Mouse (Mus musculus) 416B (cell line): ENCODE measurements around the gene Slc39a11.

Experiments
- DNase-seq: peaks from one replicate; pipeline ENCODE4 v3.0.0; 2011; ENCODE audit warnings: low read depth

Gene Slc39a11

DNA sequence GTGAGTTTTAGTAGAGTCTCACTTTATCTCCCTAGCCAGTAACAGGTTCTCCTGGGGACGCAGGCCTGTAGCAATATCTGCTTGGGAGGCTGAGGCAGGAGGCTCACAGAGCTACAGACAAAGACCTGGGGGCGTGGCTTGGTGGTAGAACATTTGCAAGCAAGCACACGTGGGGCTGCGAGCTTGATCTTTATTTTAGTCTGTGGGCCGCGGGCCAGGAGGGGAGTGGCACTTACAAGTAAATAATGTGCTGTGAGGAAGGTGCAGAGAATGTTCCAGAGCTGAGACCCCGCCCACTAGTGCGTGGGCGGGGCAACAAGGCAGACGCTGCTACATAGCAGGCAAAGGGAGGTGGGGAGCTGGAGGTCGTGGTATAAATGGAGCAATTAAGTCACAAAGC is 250.3 kb downstream of the Slc39a11 start:
- DNase-seq: no peak

- DNase-seq: no peak
Observed at GRCm38 (mm10) chr11:113397394-113397793, 252.5 kb downstream of the Slc39a11 start.

GRCm38 (mm10) chr11:113393366-113394150 is 256.3 kb downstream of the Slc39a11 start:
- no peak for DNase-seq

DNA sequence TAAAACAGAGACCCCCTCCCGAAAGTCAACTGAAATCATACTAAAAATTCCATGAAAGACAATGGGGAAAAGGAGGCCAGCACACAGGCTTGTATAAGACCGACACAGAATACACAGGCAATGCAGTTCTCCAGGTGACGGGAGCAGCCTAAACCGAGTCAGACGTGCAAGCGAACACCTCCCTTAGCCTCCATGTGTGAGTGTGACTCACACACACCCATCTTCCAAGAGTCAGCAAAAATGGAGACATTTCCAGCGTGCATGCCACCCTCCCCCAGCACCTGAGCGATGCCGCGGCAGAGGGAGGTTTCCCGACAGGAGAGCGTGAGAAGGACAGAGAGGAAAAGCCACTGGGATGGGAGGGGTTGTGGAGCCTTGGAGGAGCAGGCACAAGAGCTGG is 258.2 kb downstream of the Slc39a11 start:
- no peak for DNase-seq

GRCm38 (mm10) chr11:113389637-113390036 is 260.2 kb downstream of the Slc39a11 start:
- no peak for DNase-seq

GRCm38 (mm10) chr11:113382674-113383571 is 267.0 kb downstream of the Slc39a11 start:
- peak; percentile 4 for DNase-seq

- no peak for DNase-seq
Observed at GRCm38 (mm10) chr11:113381550-113381949, 268.3 kb downstream of the Slc39a11 start.

GRCm38 (mm10) chr11:113378867-113379266 is 271.0 kb downstream of the Slc39a11 start:
- DNase-seq: no peak

GRCm38 (mm10) chr11:113376066-113376465 is 273.8 kb downstream of the Slc39a11 start:
- no peak for DNase-seq

- DNase-seq: no peak
Observed at GRCm38 (mm10) chr11:113373926-113374325, 276.0 kb downstream of the Slc39a11 start.

DNA sequence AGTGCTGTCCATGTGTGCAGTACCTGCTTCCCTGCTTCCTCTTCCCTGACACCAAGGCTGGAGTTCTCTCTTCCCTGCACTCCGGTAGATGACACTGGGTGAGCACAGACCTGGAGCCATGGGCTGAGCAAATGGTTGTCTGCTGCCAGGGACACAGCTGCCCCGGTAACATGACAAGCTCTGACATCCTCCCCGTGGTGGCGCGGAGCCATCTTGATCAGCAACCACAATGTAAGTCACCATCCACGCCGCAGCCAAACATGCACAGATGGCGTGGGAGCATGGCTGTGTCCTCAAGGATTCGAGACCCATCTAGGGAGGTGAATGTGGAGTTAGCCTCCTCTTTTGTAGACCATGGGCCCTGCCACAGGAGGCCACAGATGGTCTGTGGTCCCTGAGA is 276.5 kb downstream of the Slc39a11 start:
- no peak for DNase-seq

DNA sequence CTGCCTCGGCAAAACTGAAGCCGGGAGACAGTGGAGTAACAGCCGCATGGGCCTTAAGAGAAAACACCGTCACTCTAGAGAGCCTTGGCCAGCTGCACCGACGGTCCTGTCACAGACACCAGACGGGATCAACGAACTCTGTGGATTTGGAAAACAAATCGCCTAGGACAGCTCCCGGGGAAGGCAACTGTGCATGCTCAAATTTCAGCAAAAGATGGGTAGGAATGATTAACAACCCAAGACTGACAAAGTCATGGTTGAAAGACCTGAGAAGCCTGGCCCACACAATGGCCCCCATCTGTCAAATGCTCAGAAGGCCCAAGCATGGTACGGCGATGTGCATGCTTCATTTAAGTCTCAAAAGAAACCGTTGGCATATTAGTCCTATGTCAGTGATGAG is 281.8 kb downstream of the Slc39a11 start:
- no peak for DNase-seq

GRCm38 (mm10) chr11:113366257-113367030 is 283.4 kb downstream of the Slc39a11 start:
- no peak for DNase-seq

DNA sequence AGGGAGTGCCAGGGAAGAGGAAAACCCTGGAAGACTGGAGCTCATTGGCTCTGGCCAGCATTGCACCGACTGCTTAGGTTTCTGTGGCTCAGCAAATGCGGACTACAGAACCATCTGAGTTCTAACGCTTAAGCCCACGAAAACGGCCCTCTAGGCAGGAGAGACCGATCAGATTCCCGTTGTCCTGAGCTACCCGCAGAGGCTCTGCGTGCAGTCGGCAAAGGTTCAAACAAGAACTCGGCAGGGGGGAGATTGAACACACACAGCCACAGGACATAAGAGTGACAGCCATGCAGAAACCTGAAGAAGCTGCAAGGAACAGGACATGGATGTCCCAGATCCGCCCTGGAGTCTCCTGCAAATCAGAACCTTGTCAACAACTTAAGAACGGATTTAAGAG is 286.1 kb downstream of the Slc39a11 start:
- DNase-seq: no peak

DNA sequence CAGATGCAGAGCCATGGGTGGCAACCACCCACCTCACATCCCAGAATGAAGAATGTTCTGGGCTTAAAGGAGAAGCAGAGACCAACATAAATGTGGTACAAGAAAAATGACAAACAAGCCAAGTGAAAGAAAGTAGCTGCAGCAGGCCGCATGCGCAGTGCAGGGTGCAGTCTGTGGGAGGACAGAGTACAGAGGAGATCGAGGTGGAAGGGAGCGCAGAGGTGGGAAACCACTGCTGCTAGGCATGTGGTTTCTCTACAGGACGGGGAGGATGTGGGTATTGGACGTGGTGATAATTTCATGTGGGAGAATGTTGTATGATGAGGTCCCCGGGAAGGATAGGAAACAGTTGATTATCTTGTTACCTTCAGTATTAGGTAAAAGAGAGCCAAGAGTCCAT is 287.3 kb downstream of the Slc39a11 start:
- DNase-seq: peak; percentile 21

DNA sequence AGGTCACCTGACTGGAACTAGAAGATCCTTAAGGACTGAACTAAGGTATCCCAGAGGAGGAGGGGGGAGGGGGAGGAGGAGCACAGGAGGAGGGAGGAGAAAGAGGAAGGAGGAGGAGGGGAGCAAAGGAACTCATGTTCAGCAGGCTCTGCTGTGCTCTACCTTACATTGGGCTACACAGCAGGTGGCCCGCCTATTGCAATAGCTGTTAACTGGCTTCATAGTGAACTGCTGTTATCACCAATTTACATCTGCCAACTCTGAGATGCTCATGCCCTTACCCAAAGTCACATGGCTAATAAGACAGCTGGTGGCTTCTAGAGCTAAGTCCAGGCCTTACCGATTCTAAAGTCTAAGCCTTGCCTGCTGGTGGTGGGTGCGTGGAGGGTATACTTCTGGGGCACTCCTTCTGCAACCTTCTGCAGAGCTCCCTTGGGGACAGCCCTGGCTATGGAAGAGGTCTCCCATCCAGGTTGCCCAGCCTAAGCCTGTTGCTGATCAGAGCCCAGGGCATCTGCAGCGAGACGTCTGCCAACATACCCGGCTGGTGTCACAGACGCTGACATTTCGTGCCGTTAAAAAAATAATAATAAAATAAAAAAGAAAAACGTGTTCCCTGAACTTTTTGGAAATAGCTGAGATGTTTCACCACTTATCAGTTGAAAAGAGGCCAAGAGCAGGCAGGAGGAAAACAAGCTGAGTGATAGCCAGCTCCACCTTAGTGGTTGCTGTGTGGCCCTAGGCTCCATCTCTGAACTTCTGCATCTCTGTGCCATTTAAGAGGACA is 289.6 kb downstream of the Slc39a11 start:
- DNase-seq: no peak

DNA sequence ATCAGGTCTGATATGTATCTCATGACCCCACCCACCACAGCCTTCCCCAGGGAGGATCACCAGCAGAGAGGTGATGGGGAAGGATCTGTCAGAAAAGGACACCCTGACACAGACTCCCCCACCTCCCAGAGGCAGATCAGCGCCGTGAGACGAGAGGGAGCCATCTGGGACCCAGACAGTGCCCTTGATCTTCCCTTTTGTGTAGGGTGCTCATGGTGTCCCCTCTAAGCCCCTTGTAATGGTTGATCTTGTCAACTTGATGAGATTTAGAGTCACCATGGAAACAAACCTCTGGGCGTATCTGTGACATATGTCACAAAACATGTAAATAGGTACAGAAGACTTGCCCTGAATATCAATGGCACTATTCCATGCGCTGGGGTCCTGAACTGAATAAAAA is 293.9 kb downstream of the Slc39a11 start:
- no peak for DNase-seq

DNA sequence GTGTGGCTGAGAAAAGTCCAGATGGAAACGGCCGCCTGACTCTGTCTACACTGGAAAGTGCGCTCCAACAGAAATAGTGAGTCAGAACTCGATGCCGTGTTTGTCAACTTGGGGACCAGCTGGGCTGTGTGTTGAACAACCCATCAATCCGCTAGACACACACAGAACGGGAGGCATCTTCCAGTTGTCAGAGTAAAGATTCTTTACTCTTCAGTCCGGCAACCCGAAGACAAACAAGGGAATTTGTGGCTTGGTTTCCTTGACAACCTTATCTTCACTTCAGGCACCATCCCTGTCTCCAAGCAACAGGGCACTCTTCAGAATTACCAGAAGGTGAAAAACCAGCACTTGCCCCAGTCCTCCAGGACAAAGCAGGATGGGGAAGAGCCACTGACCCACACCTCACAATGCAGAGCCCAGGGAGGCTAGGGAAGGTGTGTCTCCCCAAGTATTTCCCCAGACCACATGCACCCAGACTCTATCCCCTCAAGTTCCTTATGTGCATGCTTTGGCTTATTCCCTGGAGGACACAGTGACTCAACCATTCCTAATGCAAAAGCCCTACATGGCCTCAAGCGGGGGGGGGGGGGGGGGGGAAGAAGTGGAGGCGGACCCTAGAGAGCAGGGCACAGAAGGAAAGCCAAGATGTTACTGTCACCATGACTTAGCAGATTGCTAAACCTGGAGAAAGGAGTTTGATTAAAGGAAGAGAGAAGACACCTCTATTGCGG is 297.6 kb downstream of the Slc39a11 start:
- DNase-seq: no peak

GRCm38 (mm10) chr11:113350583-113350982 is 299.3 kb downstream of the Slc39a11 start:
- DNase-seq: no peak

GRCm38 (mm10) chr11:113346895-113347514 is 302.9 kb downstream of the Slc39a11 start:
- DNase-seq: no peak
